Mouse (Mus musculus) limb, embryonic 11.5 days (tissue): ENCODE data around the gene Lrrc55. TPM values are rescaled to one million over a fixed set of nuclear protein-coding genes. Genes with fewer than 3 reads are reported as not detected.
"Not testable (repeated sequence)": the region's sequence is repeated elsewhere in the genome, so short reads cannot be mapped to it uniquely, and the experiment has no call there.

Experiments
- ATAC-seq: fragments of 200-750 bp; cut with Nextera tagmentation; 2 replicates; pipeline ENCODE4 v1.8.0; 2017; ENCODE audit warnings: low read depth; ENCODE audit not compliant: insufficient number of reproducible peaks, low FRiP score, low TSS enrichment
- DNase-seq: peaks from one replicate; pipeline ENCODE4 v3.0.0-alpha.2; 2015; ENCODE audit warnings: low spot score
- H3K27ac ChIP-seq: fragments of 300-500 bp; sonication (generic); replicated peaks from 2 replicates; pipeline ENCODE4 v1.5.1; 2014; ENCODE audit warnings: low read depth, mild to moderate bottlenecking, low read length
- H3K27me3 ChIP-seq: fragments of 300-500 bp; sonication (generic); 2 replicates; pipeline ENCODE4 v1.6.1; 2014; ENCODE audit warnings: mild to moderate bottlenecking, low read length, mixed read lengths; ENCODE audit not compliant: control insufficient read depth, insufficient read depth
- H3K36me3 ChIP-seq: fragments of 300-500 bp; sonication (generic); 2 replicates; pipeline ENCODE4 v1.6.1; 2014; ENCODE audit warnings: mild to moderate bottlenecking, low read length, moderate library complexity, mixed read lengths; ENCODE audit not compliant: control insufficient read depth, insufficient read depth
- H3K4me1 ChIP-seq: fragments of 300-500 bp; sonication (generic); 2 replicates; pipeline ENCODE4 v1.6.1; 2014; ENCODE audit warnings: low read length, mixed read lengths; ENCODE audit not compliant: control insufficient read depth, insufficient read depth
- H3K4me2 ChIP-seq: fragments of 300-500 bp; sonication (generic); 2 replicates; pipeline ENCODE4 v1.6.1; 2014; ENCODE audit warnings: low read depth, mild to moderate bottlenecking, moderate library complexity; ENCODE audit not compliant: severe bottlenecking
- H3K4me3 ChIP-seq: fragments of 300-500 bp; sonication (generic); 2 replicates; pipeline ENCODE4 v1.5.1; 2014; ENCODE audit warnings: low read depth, low read length
- H3K9ac ChIP-seq: fragments of 300-500 bp; sonication (generic); 2 replicates; pipeline ENCODE4 v1.6.1; 2014; ENCODE audit warnings: mild to moderate bottlenecking, low read length
- H3K9me3 ChIP-seq: fragments of 300-500 bp; sonication (generic); 2 replicates; pipeline ENCODE4 v1.6.1; 2016; ENCODE audit warnings: low read length; ENCODE audit not compliant: control insufficient read depth
- WGBS: fragments of 180-500 bp; shearing (Covaris S2); extraction: QIAGEN DNeasy Blood & Tissue Kit; methylation state at CpG from one replicate; pipeline ENCODE4 v1.1.7; 2014; 5-methylcytosine and 5-hydroxymethylcytosine counted together
- polyA plus RNA-seq: library from polyadenylated mRNA; unstranded; fragments of >200 nt; fragmentation: Nextera tagmentation; extraction: Ambion mirVana; gene quantifications from 2 replicates; pipeline ENCODE4 v1.2.1, GENCODE M21; 2014

Lrrc55 gene
- polyA plus RNA-seq: 0.37 and 0.41 TPM in 2 replicates

GRCm38 (mm10) chr2:85196901-85197300, at the start of gene Lrrc55:
Gene Lrrc55 (minus strand): TSS chr2:85197197.
- H3K9me3 ChIP-seq: no peaks in the 10 kb centered on the region
- no peak within 1 kb of the TSS for H3K27ac ChIP-seq
- H3K9ac ChIP-seq: no peak within 1 kb of the TSS
- 61% methylated on average over 1 of the region's 1 CpGs for WGBS
- H3K36me3 ChIP-seq: no peaks in the 10 kb centered on the region
- no peaks in the 10 kb centered on the region for H3K27me3 ChIP-seq
- H3K4me3 ChIP-seq: peak within 1 kb of the TSS; percentile 19; the same call in 1 of the 2 replicates
- DNase-seq (no peak), ATAC-seq (no peak)
- peak within 1 kb of the TSS; percentile 49 for H3K4me2 ChIP-seq
- H3K4me1 ChIP-seq: no peaks in the 10 kb centered on the region

GRCm38 (mm10) chr2:85246506-85247082, 49.6 kb upstream of the Lrrc55 start:
- peak; percentile 88 for DNase-seq
- Histone ChIP-seq H3K27me3 (no peaks in the 10 kb centered on the region), H3K36me3 (no peaks in the 10 kb centered on the region), H3K9ac (no peak overlapping the region), H3K4me1 (no peaks in the 10 kb centered on the region), H3K27ac (no peak overlapping the region), H3K4me3 (no peak overlapping the region), H3K4me2 (no peak overlapping the region), H3K9me3 (no peaks in the 10 kb centered on the region)
- WGBS: 11% methylated on average over 4 of the region's 4 CpGs
- ATAC-seq: peak; percentile 68

DNA sequence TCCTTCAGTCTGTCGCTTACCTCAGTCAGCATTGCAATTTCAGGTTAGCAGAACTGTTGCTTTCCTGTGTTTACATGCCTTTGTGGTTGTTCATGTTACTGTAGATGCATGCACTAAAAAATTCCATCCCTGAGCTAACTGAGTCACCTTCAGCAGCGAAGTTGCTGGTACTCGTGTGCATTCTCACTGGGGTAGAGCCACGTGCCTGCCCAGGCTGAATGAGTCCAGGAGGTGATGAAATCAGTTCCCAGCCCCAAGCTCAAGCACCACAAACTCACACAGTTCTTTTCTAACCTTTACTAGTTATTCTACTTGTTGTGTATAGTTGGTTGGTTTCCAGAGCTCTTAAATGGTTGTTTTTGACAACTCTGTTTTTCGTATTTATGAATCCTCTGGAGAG, 48.7 kb upstream of the Lrrc55 start:
- DNase-seq: no peak
- no peak overlapping the region for H3K4me2 ChIP-seq
- no peaks in the 10 kb centered on the region for H3K9me3 ChIP-seq
- H3K4me3 ChIP-seq: no peak overlapping the region
- no peaks in the 10 kb centered on the region for H3K27me3 ChIP-seq
- H3K36me3 ChIP-seq: no peaks in the 10 kb centered on the region
- no peak overlapping the region for H3K27ac ChIP-seq
- no peak overlapping the region for H3K9ac ChIP-seq
- no peak for ATAC-seq
- 68% methylated on average over 5 of the region's 5 CpGs for WGBS
- no peaks in the 10 kb centered on the region for H3K4me1 ChIP-seq

DNA sequence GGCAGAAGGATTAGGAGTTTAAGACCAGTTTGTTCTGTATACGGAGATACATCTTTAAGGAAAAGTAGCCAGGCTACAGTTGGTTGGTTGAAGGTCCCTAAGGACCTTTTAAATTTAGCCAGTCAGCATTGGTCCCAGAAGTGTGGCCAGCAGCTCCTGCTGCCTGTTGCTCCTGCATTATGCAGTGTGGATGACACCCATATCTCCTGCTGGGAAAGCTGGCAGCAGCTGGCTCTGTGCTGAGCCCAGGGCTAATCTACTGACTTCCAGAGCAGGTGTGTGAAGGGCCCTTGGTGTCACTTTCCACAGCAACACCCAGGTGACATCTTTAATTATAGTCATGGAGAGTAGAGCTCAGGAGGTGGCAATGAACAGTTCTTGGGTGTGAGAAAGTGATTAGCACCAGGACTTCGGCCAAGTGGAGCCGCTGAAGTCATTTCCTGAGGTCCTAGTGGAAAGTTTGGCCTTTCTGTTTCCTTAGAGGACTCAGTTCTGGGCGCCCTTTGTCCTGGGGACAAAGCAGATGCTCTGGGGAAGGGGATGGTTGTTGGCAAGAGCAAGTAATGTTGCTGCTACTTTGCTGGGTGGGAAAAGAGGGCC, 41.2 kb upstream of the Lrrc55 start:
- no peak overlapping the region for H3K27ac ChIP-seq
- WGBS: 22% methylated on average over 4 of the region's 4 CpGs
- H3K27me3 ChIP-seq: no peaks in the 10 kb centered on the region
- H3K4me1 ChIP-seq: no peaks in the 10 kb centered on the region
- H3K9me3 ChIP-seq: no peaks in the 10 kb centered on the region
- no peaks in the 10 kb centered on the region for H3K36me3 ChIP-seq
- DNase-seq (no peak), ATAC-seq (no peak)
- no peak overlapping the region for H3K9ac ChIP-seq
- no peak overlapping the region for H3K4me3 ChIP-seq
- H3K4me2 ChIP-seq: no peak overlapping the region

DNA sequence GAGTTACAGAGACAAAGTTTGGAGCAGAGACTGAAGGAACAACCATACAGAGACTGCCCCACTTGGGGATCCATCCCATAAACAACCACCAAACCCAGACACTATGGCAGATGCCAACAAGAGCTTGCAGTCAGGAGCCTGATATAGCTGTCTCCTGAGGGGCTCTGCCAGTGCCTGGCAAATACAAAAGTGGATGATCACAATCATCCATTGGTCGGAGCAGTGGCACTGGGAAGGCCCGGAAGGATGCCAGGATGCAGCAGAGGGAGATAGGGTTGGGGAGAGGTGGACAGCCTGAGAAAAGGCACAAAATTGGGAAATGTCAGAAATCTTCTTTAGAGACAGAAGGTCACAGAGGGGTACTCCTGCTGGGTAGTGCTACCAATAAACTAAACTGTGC, 40.2 kb upstream of the Lrrc55 start:
- H3K9me3 ChIP-seq, H3K27ac ChIP-seq, H3K27me3 ChIP-seq, ATAC-seq, DNase-seq, H3K36me3 ChIP-seq, H3K4me2 ChIP-seq, H3K4me1 ChIP-seq, H3K4me3 ChIP-seq, H3K9ac ChIP-seq: not testable (repeated sequence)
- 88% methylated on average over 2 of the region's 2 CpGs for WGBS

DNA sequence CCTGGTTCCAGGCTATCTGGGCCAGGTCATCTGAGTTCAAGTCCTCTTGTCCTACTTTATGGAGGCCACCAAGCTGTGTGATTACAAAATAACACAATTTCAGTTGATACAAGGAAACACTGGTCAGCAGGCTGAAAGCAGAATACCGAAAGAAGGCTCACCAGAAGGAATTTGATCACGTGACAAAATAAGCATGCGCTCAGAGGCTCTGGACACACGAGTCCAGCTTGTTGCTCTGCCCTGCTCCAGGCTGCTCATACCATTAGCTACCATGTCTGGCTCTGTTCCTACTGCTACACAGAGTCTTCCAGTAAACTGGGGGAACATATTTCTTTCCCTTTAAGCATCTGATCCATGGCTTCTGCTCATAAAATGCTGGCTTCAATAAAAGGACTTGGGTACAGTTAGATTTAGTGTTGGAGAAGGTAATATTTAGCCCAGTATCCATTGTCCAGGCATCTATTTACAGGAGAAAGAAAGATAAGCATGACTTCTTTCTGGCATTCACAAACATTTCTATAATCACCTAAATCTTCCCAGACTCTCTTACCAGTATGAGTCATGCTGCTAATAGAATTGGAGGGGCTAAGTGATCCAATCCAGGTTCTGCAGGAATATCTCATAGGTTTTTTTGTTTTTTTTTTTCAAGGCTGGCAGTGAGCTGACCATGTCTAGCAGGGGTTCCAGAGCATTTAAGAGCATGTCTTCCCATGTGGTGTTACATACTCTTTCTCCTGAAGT, 33.9 kb upstream of the Lrrc55 start:
- Histone ChIP-seq H3K9me3 (no peaks in the 10 kb centered on the region), H3K4me3 (no peak overlapping the region), H3K27ac (no peak overlapping the region), H3K36me3 (no peaks in the 10 kb centered on the region), H3K4me1 (no peaks in the 10 kb centered on the region), H3K4me2 (no peak overlapping the region), H3K27me3 (no peaks in the 10 kb centered on the region), H3K9ac (no peak overlapping the region)
- ATAC-seq (no peak), DNase-seq (no peak)
- WGBS: 78% methylated on average over 4 of the region's 4 CpGs

GRCm38 (mm10) chr2:85229606-85230005, 32.6 kb upstream of the Lrrc55 start:
- DNase-seq: no peak
- Histone ChIP-seq H3K27ac (no peak overlapping the region), H3K9ac (no peak overlapping the region), H3K4me2 (no peak overlapping the region), H3K27me3 (no peaks in the 10 kb centered on the region), H3K4me3 (no peak overlapping the region), H3K4me1 (0 out of 2 replicates have a peak, but pooled peaks cover under 1% of the 10 kb centered on the region), H3K9me3 (no peaks in the 10 kb centered on the region), H3K36me3 (no peaks in the 10 kb centered on the region)
- no peak for ATAC-seq
- 69% methylated on average over 3 of the region's 3 CpGs for WGBS

GRCm38 (mm10) chr2:85227816-85228335, 30.9 kb upstream of the Lrrc55 start:
- WGBS: 94% methylated on average over 3 of the region's 3 CpGs
- Histone ChIP-seq H3K4me1 (0 out of 2 replicates have a peak, but pooled peaks cover 4% of the 10 kb centered on the region), H3K4me3 (no peak overlapping the region), H3K4me2 (no peak overlapping the region), H3K27me3 (no peaks in the 10 kb centered on the region), H3K36me3 (no peaks in the 10 kb centered on the region), H3K27ac (no peak overlapping the region), H3K9me3 (no peaks in the 10 kb centered on the region), H3K9ac (no peak overlapping the region)
- ATAC-seq: no peak
- no peak for DNase-seq
